Mouse (Mus musculus) A20 (cell line): ENCODE measurements around the gene Sytl5.
A peak's percentile ranks its signal among the peaks of the same experiment; 100 is the strongest.

Source experiments
- DNase-seq: peaks from one replicate; pipeline ENCODE4 v3.0.0-alpha.2; 2011; ENCODE audit warnings: low read depth, low spot score

Sytl5 gene

GRCm38 (mm10) chrX:9885322-9885721 lies at the start of gene Sytl5:
Sytl5 (plus strand) TSS chrX:9885622.
- no peak for DNase-seq

GRCm38 (mm10) chrX:9846628-9847027 lies 38.8 kb upstream of the Sytl5 start, which contains the start of gene Hypm:
Hypm (plus strand) TSS chrX:9846928.
- DNase-seq = no peak

GRCm38 (mm10) chrX:9849403-9849802 lies 36.0 kb upstream of the Sytl5 start, which contains the start of gene H2al3:
H2al3 (plus strand) TSS chrX:9849703.
- DNase-seq = no peak

- no peak for DNase-seq
These were observed 23.6 kb upstream of the Sytl5 start for GRCm38 (mm10) chrX:9861859-9862258.

- DNase-seq = no peak
These were observed 9.9 kb upstream of the Sytl5 start for GRCm38 (mm10) chrX:9875519-9875918.

GRCm38 (mm10) chrX:9909572-9909971 lies 24.1 kb downstream of the Sytl5 start:
- no peak for DNase-seq

GRCm38 (mm10) chrX:9933839-9934238 lies 48.4 kb downstream of the Sytl5 start:
- no peak for DNase-seq

GRCm38 (mm10) chrX:9984094-9984669 lies 98.8 kb downstream of the Sytl5 start:
- no peak for DNase-seq

- no peak for DNase-seq
These were observed 115.3 kb downstream of the Sytl5 start for GRCm38 (mm10) chrX:10000718-10001117.

GRCm38 (mm10) chrX:10005946-10006345 lies 120.5 kb downstream of the Sytl5 start:
- DNase-seq = no peak

GRCm38 (mm10) chrX:10007675-10008270 lies 122.4 kb downstream of the Sytl5 start:
- DNase-seq = no peak

GRCm38 (mm10) chrX:10010202-10010601 lies 124.8 kb downstream of the Sytl5 start:
- DNase-seq = no peak

GRCm38 (mm10) chrX:10034666-10035065 lies 149.2 kb downstream of the Sytl5 start:
- DNase-seq = peak; percentile 9
